Mouse (Mus musculus): ENCODE results near the gene Fam151b. TPM values are rescaled to one million over a fixed set of nuclear protein-coding genes. Genes with fewer than 3 reads are reported as not detected.

The Fam151b gene
- total RNA-seq (2023) = 1 to 10 TPM; 2.3 to 3.5 TPM

GRCm38 (mm10) chr13:92483852-92484463, at the start of gene Fam151b:
Fam151b (minus strand) TSS chr13:92484015.

GRCm38 (mm10) chr13:92530721-92531211, 47.0 kb upstream of the Fam151b start, which contains the start of gene Zfyve16:
Zfyve16 (minus strand) TSS chr13:92530868.

GRCm38 (mm10) chr13:92425758-92426264, 58.0 kb downstream of the Fam151b start, which contains the start of gene Ankrd34b:
Ankrd34b (plus strand) TSS chr13:92425896.

Other genes with a start within 250 kb of the Fam151b start
- gene Gm20379, start 178.0 kb downstream of the Fam151b start, total RNA-seq (2023) = not detected
- gene Dhfr, start 129.3 kb downstream of the Fam151b start, total RNA-seq (2023) = 1 to 10 TPM; 1.2 to 1.5 TPM
- 10 to 100 TPM; 39.5 to 46.1 TPM for gene Msh3, start 129.0 kb downstream of the Fam151b start, total RNA-seq (2023)
- gene Ankrd34b, start 58.1 kb downstream of the Fam151b start, total RNA-seq (2023) = under 1 TPM in 1 of 2 experiments, not detected in 1; 0.78 TPM
- gene Zfyve16, start 46.9 kb upstream of the Fam151b start, total RNA-seq (2023) = 10 to 100 TPM; 23.4 to 29.1 TPM
- not detected for gene Spz1, start 92.2 kb upstream of the Fam151b start, total RNA-seq (2023)
- gene Serinc5, start 127.1 kb upstream of the Fam151b start, total RNA-seq (2023) = 10 to 100 TPM; 36.7 to 42.8 TPM